Mouse (Mus musculus): ENCODE results near the gene Cnnm3. TPM values are rescaled to one million over a fixed set of nuclear protein-coding genes. Genes with fewer than 3 reads are reported as not detected.

Cnnm3 gene
- polyA plus RNA-seq, 1 experiment: 5.6 TPM

DNA sequence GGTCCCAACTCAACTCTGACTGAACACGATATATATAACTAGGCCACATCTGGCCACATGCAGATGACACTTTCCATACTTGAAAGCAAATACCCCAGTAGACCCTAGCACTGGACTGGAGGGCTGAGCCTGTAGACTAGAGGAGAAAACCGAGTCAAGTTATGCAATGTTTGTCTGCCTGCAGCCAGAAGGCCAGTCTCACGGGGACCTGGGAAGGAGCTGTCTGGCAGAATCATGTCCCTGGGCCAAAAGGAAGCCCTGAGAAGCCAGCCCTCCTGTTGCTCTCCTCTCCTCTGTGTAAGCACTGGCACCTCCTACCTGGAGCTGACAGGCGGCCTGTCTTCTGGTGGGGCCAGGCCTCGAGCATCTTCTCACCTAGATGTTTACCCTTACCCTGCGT lies 63.7 kb downstream of the Cnnm3 start:
- H3K27me3 ChIP-seq (ENCODE audit: control insufficient read depth, insufficient read depth, low read length): no peaks in the 10 kb centered on the region
- no peak overlapping the region for H3K27ac ChIP-seq (ENCODE audit: control insufficient read depth, insufficient read depth, low read depth, low read length)
- no peak overlapping the region for H3K4me3 ChIP-seq (ENCODE audit: control insufficient read depth, low read depth, low read length)
- H3K4me1 ChIP-seq (ENCODE audit: control insufficient read depth, insufficient read depth, low read length): peaks cover 8% of the 10 kb centered on the region
- TF ChIP-seq CTCF (IDR thresholded peaks at IDR 0.05; ENCODE audit: control insufficient read depth, insufficient read depth, insufficient replicate concordance, low read depth, low read length) (no peak), POLR2A (IDR thresholded peaks at IDR 0.05; ENCODE audit: control insufficient read depth, low read depth, low read length) (no peak)
- no peaks in the 10 kb centered on the region for H3K36me3 ChIP-seq (ENCODE audit: control insufficient read depth, insufficient read depth, low read length)

DNA sequence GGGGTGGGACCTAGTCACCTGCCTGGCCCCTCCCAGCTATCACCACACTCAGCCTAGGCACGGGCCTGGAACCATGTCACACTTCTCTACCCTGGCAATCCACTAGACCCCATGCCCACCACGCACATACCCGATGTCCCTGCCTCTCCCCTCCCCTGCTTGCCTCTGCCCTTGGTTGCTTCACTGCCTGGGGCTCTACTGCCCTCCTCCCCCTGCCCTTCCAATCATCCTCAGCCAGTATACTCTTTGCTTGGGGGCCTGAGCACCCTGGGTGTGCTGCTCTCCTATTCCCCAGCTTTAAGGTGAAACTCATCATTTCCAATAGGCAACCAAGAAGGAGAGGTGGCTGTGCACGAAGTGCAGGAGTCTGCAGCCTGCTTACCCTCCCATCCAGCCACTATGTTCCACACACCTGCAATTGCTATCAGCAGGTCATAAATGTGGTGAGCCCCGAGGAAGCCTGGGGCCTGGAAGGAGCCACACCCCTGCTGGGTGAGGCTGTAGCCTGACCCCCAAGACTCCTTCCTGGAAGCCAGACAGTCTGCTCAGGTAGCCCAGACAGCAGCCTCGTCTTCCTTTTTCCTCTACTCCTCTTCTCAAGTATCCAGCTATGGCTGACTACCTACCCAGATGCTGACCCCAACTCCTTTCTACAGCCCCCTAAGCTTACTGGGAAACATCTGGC lies 65.5 kb downstream of the Cnnm3 start:
- Histone ChIP-seq H3K27me3 (ENCODE audit: control insufficient read depth, insufficient read depth, low read length) (no peaks in the 10 kb centered on the region), H3K27ac (ENCODE audit: control insufficient read depth, insufficient read depth, low read depth, low read length) (no peak overlapping the region), H3K4me1 (ENCODE audit: control insufficient read depth, insufficient read depth, low read length) (peaks cover 5% of the 10 kb centered on the region), H3K36me3 (ENCODE audit: control insufficient read depth, insufficient read depth, low read length) (no peaks in the 10 kb centered on the region), H3K4me3 (ENCODE audit: control insufficient read depth, low read depth, low read length) (no peak overlapping the region)
- no peak for TF ChIP-seq CTCF (IDR thresholded peaks at IDR 0.05; ENCODE audit: control insufficient read depth, insufficient read depth, insufficient replicate concordance, low read depth, low read length)
- no peak for TF ChIP-seq POLR2A (IDR thresholded peaks at IDR 0.05; ENCODE audit: control insufficient read depth, low read depth, low read length)

Other genes with a start within 250 kb of the Cnnm3 start
- 0.12 and 0.32 TPM in 2 replicates for gene Neurl3, start 237.2 kb upstream of the Cnnm3 start, polyA plus RNA-seq (2012; rRNA removed)
- gene Arid5a, start 204.1 kb upstream of the Cnnm3 start, polyA plus RNA-seq (2012; rRNA removed): 2.1 and 2.4 TPM in 2 replicates
- gene Kansl3, start 142.7 kb upstream of the Cnnm3 start, polyA plus RNA-seq (2012; rRNA removed): 118 and 141 TPM in 2 replicates
- gene Fer1l5, start 139.6 kb upstream of the Cnnm3 start, polyA plus RNA-seq (2012; rRNA removed): 80.7 and 80.9 TPM in 2 replicates
- 18.7 and 22.1 TPM in 2 replicates for gene Lman2l, start 66.6 kb upstream of the Cnnm3 start, polyA plus RNA-seq (2012; rRNA removed)
- gene Cnnm4, start 40.2 kb upstream of the Cnnm3 start, polyA plus RNA-seq (2012; rRNA removed): 14.1 and 14.6 TPM in 2 replicates
- 11.0 and 11.5 TPM in 2 replicates for gene Ankrd23, start 25.0 kb downstream of the Cnnm3 start, polyA plus RNA-seq (2012; rRNA removed)
- gene Gm42417, start 27.6 kb downstream of the Cnnm3 start, polyA plus RNA-seq (2012; rRNA removed): 0.05 and 0.08 TPM in 2 replicates
- 13.7 and 17.0 TPM in 2 replicates for gene Ankrd39, start 35.6 kb downstream of the Cnnm3 start, polyA plus RNA-seq (2012; rRNA removed)
- 14.6 and 15.8 TPM in 2 replicates for gene Sema4c, start 46.5 kb downstream of the Cnnm3 start, polyA plus RNA-seq (2012; rRNA removed)
- gene Fam178b, start 171.3 kb downstream of the Cnnm3 start, polyA plus RNA-seq (2012; rRNA removed): 409 and 410 TPM in 2 replicates
- gene Cox5b, start 179.6 kb downstream of the Cnnm3 start, polyA plus RNA-seq (2012; rRNA removed): 313 and 378 TPM in 2 replicates
- gene 4933424G06Rik, start 198.3 kb downstream of the Cnnm3 start, polyA plus RNA-seq (2012; rRNA removed): 36.9 and 53.7 TPM in 2 replicates
- 42.7 and 44.5 TPM in 2 replicates for gene Actr1b, start 202.6 kb downstream of the Cnnm3 start, polyA plus RNA-seq (2012; rRNA removed)
- 2.6 and 3.5 TPM in 2 replicates for gene Zap70, start 249.9 kb downstream of the Cnnm3 start, polyA plus RNA-seq (2012; rRNA removed)

Data from testis, adult 2 months (tissue).